Mouse (Mus musculus) brain, embryonic 14.5 days (tissue): ENCODE results near the gene Zbtb20.

Experiments used
- CTCF ChIP-seq: fragments of 200-500 bp; IDR thresholded peaks from 2 replicates; pipeline ENCODE4 v1.5.1; 2012; ENCODE audit warnings: inconsistent platforms, mild to moderate bottlenecking, moderate library complexity, borderline replicate concordance; ENCODE audit not compliant: insufficient read depth, insufficient read length; ENCODE audit errors: extremely low read depth
- POLR2A ChIP-seq: fragments of 200-500 bp; IDR thresholded peaks from 2 replicates; pipeline ENCODE4 v1.6.1; 2012; ENCODE audit warnings: mild to moderate bottlenecking, inconsistent platforms, borderline replicate concordance; ENCODE audit not compliant: poor library complexity, insufficient read depth, insufficient read length, severe bottlenecking; ENCODE audit errors: extremely low read depth

DNA sequence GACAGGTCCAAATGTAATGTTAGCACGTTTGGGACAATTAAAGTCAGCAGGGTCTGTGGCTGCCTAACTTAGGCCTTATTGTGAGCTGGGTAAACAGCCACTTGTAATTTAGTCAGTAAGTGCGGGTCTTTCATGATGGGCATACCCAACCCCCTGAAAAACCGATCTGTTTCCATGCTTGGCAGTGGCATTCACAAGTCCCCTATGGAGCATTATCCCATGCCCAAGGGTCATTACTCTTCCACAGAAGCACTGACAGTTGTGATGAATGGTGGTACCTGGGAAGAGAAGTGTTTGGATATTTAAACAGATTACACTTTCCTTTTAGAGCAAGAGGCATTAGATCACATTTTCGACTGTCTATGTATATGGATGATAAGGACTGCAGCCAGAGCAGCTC, 540.2 kb downstream of the Zbtb20 start:
- TF ChIP-seq POLR2A (no peak), CTCF (no peak)
